In the genomic region with DNA sequence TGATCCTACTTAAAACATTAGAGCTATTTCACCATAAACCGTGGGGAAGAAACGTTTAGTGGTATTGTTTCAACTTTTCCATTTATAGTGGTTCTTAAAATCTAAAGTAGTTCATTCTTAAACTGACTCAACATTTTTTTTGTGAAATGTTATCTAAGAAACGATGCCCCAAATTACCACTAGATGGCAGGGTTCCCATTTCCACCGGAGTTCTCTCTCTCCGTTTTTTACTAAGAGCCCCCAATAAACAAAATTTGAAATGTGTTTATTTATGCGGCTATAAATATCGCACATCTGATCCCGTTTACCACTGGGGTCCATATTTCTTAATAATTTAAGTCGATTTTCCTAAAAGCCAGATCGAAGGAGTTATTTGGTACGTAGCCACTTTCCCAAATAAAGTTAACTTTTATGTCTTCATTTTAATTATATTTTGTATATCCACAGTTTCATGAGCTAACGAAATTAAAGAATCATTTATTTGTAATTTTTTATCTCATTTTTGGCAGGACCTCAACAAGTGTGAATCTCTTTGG, we compare ENCODE assay signal across 9 mouse cellular contexts.
A peak's percentile ranks its signal among the peaks of the same experiment; 100 is the strongest.
DNase-seq lines count a peak whose midpoint lies in the region; ATAC-seq and TF ChIP-seq lines count a peak whose summit lies in the region.
"Had no signal": no experiment of that assay in that cellular context is flagged by ENCODE, and none has a peak within 500 bp of the region (broad histone marks: within the 10 kb centered on the region; RNA-seq: fewer than 3 reads in every experiment).

No protein-coding gene starts in this region.

- H3K9ac ChIP-seq in kidney, embryonic 16.5 days (replicated peaks; ENCODE audit: low read length) = no peak overlapping the region
- no peak overlapping the region for H3K9ac ChIP-seq in stomach, embryonic 14.5 days (replicated peaks; ENCODE audit: low read depth, low read length)

- TF ChIP-seq CTCF in layer of hippocampus, adult 2 months (conservative IDR thresholded peaks at IDR 0.05) = peak; percentile 89
- peak; percentile 26; the same call in 1 of the 2 replicates for TF ChIP-seq CTCF in G1E (IDR thresholded peaks at IDR 0.05; ENCODE audit: low read depth, low read length)

- H3K4me2 ChIP-seq in kidney, embryonic 16.5 days (replicated peaks; ENCODE audit: low read depth, low read length) = 0 out of 2 replicates have a peak overlapping the region, but pooled peaks have one; percentile 27
- H3K4me2 ChIP-seq in stomach, embryonic 14.5 days (replicated peaks; ENCODE audit: low read depth, low read length) = 0 out of 2 replicates have a peak overlapping the region, but pooled peaks have one; percentile 16

- no peaks in the 10 kb centered on the region for H3K4me1 ChIP-seq in G1E (ENCODE audit: insufficient read depth, low read depth, low read length)
- H3K4me1 ChIP-seq in kidney, embryonic 16.5 days (ENCODE audit: insufficient read depth, low read length) = peaks cover 14% of the 10 kb centered on the region
- H3K4me1 ChIP-seq in stomach, embryonic 14.5 days (ENCODE audit: control insufficient read depth, insufficient read depth, low read length) = peaks cover 9% of the 10 kb centered on the region; the same call in 1 of the 2 replicates

- DNase-seq in layer of hippocampus, adult 2 months (ENCODE audit: low spot score in 2 of 2) = peak in 1 of 2 experiments; percentile 38
- no peak for DNase-seq in layer of hippocampus, adult 9-10 months (ENCODE audit: low spot score)
- DNase-seq in G1E (ENCODE audit: low spot score) (peak; percentile 1), adipocyte (ENCODE audit: low spot score) (peak; percentile 64)
- no peak for DNase-seq in gastrocnemius, postnatal 4 days (ENCODE audit: low spot score in 2 of 2)
- DNase-seq in thymus, postnatal 25 days = no peak

- H3K4me3 ChIP-seq in layer of hippocampus, adult 2 months = peak overlapping the region; percentile 17
- no peak overlapping the region for H3K4me3 ChIP-seq in G1E (ENCODE audit: low read depth, low read length)
- H3K4me3 ChIP-seq in kidney, embryonic 16.5 days (ENCODE audit: low read length) = no peak overlapping the region
- no peak overlapping the region for H3K4me3 ChIP-seq in stomach, embryonic 14.5 days (ENCODE audit: low read depth, low read length)
- H3K4me3 ChIP-seq: erythroblast, embryonic 14.5 days had no signal

- WGBS in kidney, embryonic 16.5 days = 9% methylated on average over 12 of the region's 12 CpGs
- 8% methylated on average over 12 of the region's 12 CpGs for WGBS in stomach, embryonic 14.5 days

- ATAC-seq in G1E (ENCODE audit: extremely low read depth, insufficient number of reproducible peaks, low FRiP score, poor library complexity, severe bottlenecking) = no peak
- no peak for ATAC-seq in kidney, embryonic 16.5 days (ENCODE audit: low FRiP score, low TSS enrichment)
- ATAC-seq in stomach, embryonic 14.5 days (ENCODE audit: insufficient number of reproducible peaks, insufficient read depth, low FRiP score, low read depth) = no peak

- no peaks in the 10 kb centered on the region for H3K36me3 ChIP-seq in G1E (replicated peaks)
- no peaks in the 10 kb centered on the region for H3K36me3 ChIP-seq in kidney, embryonic 16.5 days (ENCODE audit: insufficient read depth, low read length)
- H3K36me3 ChIP-seq in stomach, embryonic 14.5 days (ENCODE audit: control insufficient read depth, insufficient read depth, low read length) = no peaks in the 10 kb centered on the region

- H3K9me3 ChIP-seq in G1E (replicated peaks) = no peaks in the 10 kb centered on the region
- no peaks in the 10 kb centered on the region for H3K9me3 ChIP-seq in kidney, embryonic 16.5 days (ENCODE audit: low read length)
- no peaks in the 10 kb centered on the region for H3K9me3 ChIP-seq in stomach, embryonic 14.5 days (ENCODE audit: control insufficient read depth, low read depth, low read length)

- no peaks in the 10 kb centered on the region; the same call in 1 of the 2 replicates for H3K27me3 ChIP-seq in G1E (ENCODE audit: insufficient read depth, low read length)
- no peaks in the 10 kb centered on the region for H3K27me3 ChIP-seq in kidney, embryonic 16.5 days (ENCODE audit: insufficient read depth, low read length)
- no peaks in the 10 kb centered on the region for H3K27me3 ChIP-seq in stomach, embryonic 14.5 days (ENCODE audit: control insufficient read depth, insufficient read depth, low read length)

- H3K27ac ChIP-seq in layer of hippocampus, adult 2 months = no peak overlapping the region
- H3K27ac ChIP-seq in kidney, embryonic 16.5 days (ENCODE audit: low read length) = no peak overlapping the region
- H3K27ac ChIP-seq in stomach, embryonic 14.5 days (ENCODE audit: low read length) = no peak overlapping the region

Comparison
In these comparisons a context has a peak if more than half of its experiments do, and no peak if none do; other contexts are left out.
1. DNase-seq: peak in G1E (single experiment) and adipocyte (single experiment); none in layer of hippocampus, adult 9-10 months (single experiment), gastrocnemius, postnatal 4 days (0 of 2) and thymus, postnatal 25 days (single experiment).